Mouse (Mus musculus) T-helper 2 cell (primary cell): ENCODE measurements at regions not wholly inside any gene's neighbourhood (a gene's known extent, or its start where the extent isn't known, plus 50 kb on each side); places are given as distances from the start of the nearest gene placed in this dataset.

Experiments used
- in situ Hi-C: fragments of 300-600 bp; cut with MboI, MseI; formaldehyde crosslinking; loops from one replicate; pipeline ENCODE4 v1.15.1; 2025; ENCODE audit warnings: high pct_unique_total_duplicates

- in situ Hi-C loops: no loop called here
Measured at GRCm38 (mm10) chr2:33944301-33944700, 56.6 kb upstream of the Mvb12b start.

- in situ Hi-C loops: no loop called here
Measured at GRCm38 (mm10) chr2:33942085-33942484, 54.3 kb upstream of the Mvb12b start.

GRCm38 (mm10) chr2:33941316-33941715 lies 53.6 kb upstream of the Mvb12b start:
- in situ Hi-C loops: no loop called here

GRCm38 (mm10) chr2:33939836-33940235 lies 52.1 kb upstream of the Mvb12b start:
- in situ Hi-C loops: no loop called here
